Mouse (Mus musculus) layer of hippocampus, adult 11-12 months (tissue): Measurements from ENCODE around the gene Plxnc1.

Source experiments
- DNase-seq: peaks from one replicate; pipeline ENCODE4 v3.0.0; 2022; ENCODE audit warnings: low spot score

Gene Plxnc1

GRCm38 (mm10) chr10:94919960-94920359 is 24.7 kb downstream of the Plxnc1 start:
- DNase-seq: no peak

GRCm38 (mm10) chr10:94919552-94919951 is 25.1 kb downstream of the Plxnc1 start:
- peak; percentile 68 for DNase-seq

GRCm38 (mm10) chr10:94918618-94919017 is 26.0 kb downstream of the Plxnc1 start:
- DNase-seq: no peak

- no peak for DNase-seq
Observed at GRCm38 (mm10) chr10:94917990-94918389, 26.6 kb downstream of the Plxnc1 start.

GRCm38 (mm10) chr10:94917354-94917753 is 27.3 kb downstream of the Plxnc1 start:
- DNase-seq: no peak

- DNase-seq: no peak
Observed at GRCm38 (mm10) chr10:94916610-94917009, 28.0 kb downstream of the Plxnc1 start.

GRCm38 (mm10) chr10:94915746-94916145 is 28.9 kb downstream of the Plxnc1 start:
- no peak for DNase-seq

GRCm38 (mm10) chr10:94914081-94914480 is 30.6 kb downstream of the Plxnc1 start:
- no peak for DNase-seq

GRCm38 (mm10) chr10:94913336-94913739 is 31.3 kb downstream of the Plxnc1 start:
- no peak for DNase-seq

GRCm38 (mm10) chr10:94912551-94912950 is 32.1 kb downstream of the Plxnc1 start:
- no peak for DNase-seq

- no peak for DNase-seq
Observed at GRCm38 (mm10) chr10:94911102-94911501, 33.5 kb downstream of the Plxnc1 start.

- DNase-seq: no peak
Observed at GRCm38 (mm10) chr10:94910570-94910969, 34.1 kb downstream of the Plxnc1 start.

GRCm38 (mm10) chr10:94909789-94910188 is 34.8 kb downstream of the Plxnc1 start:
- no peak for DNase-seq

GRCm38 (mm10) chr10:94908976-94909717 is 35.5 kb downstream of the Plxnc1 start:
- DNase-seq: no peak

- peak; percentile 80 for DNase-seq
Observed at GRCm38 (mm10) chr10:94905689-94906473, 38.8 kb downstream of the Plxnc1 start.

- no peak for DNase-seq
Observed at GRCm38 (mm10) chr10:94905219-94905618, 39.4 kb downstream of the Plxnc1 start.

- no peak for DNase-seq
Observed at GRCm38 (mm10) chr10:94896950-94897349, 47.7 kb downstream of the Plxnc1 start.

GRCm38 (mm10) chr10:94896311-94896710 is 48.3 kb downstream of the Plxnc1 start:
- DNase-seq: no peak

GRCm38 (mm10) chr10:94895876-94896275 is 48.8 kb downstream of the Plxnc1 start:
- DNase-seq: no peak

- DNase-seq: no peak
Observed at GRCm38 (mm10) chr10:94889735-94890134, 54.9 kb downstream of the Plxnc1 start.

GRCm38 (mm10) chr10:94883216-94883615 is 61.4 kb downstream of the Plxnc1 start:
- DNase-seq: no peak

- no peak for DNase-seq
Observed at GRCm38 (mm10) chr10:94871506-94871905, 73.1 kb downstream of the Plxnc1 start.

GRCm38 (mm10) chr10:94871102-94871501 is 73.5 kb downstream of the Plxnc1 start:
- no peak for DNase-seq
